Mouse (Mus musculus): ENCODE measurements around the gene Supt5.

The Supt5 gene

DNA sequence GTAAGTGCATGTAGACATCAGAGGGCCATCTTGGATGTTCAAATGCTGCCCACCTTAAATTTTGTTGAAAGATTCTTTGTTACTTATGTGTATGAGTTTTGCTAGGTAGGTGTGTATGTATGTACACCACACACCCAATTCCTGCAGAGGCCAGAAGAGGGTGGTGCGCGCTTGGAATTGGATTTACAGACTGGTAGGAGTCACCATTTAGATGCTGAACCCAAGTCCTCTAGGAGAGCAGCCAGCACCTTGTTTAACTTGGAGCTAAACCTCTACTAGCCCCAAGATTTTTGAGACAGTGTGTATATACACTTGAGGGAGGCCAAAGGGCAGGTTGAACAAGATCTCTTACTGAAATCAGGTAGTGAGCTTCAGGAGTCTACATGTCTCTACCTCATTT lies 14.7 kb upstream of the Supt5 start:
- in situ Hi-C loops (cut with MseI, MboI), result no loop called here

DNA sequence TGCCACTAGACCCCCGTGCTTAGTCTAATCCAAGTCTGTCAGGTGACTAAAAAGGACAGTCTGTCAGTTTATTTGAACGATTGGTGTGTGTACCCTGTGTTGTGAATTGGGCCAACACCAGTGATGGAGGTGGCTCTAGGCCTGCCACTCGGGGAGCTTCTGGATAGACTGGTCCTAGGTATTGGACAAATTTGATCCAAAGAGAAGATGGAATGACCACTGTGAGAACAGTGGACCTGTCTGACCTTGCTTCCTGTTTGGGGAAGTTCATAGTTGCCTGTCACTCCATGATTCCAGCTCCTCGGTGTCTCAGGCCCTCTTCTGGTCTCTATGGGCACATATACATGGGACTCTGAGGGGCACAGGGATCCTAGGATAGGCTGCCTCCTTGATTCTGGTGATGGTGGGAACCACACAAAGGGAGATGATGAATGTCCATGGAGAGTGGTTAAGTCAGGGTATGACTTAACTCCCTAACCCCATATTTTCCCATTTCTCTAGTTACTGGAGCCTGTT lies 13.2 kb upstream of the Supt5 start:
- in situ Hi-C loops (cut with MseI, MboI), result no loop called here

DNA sequence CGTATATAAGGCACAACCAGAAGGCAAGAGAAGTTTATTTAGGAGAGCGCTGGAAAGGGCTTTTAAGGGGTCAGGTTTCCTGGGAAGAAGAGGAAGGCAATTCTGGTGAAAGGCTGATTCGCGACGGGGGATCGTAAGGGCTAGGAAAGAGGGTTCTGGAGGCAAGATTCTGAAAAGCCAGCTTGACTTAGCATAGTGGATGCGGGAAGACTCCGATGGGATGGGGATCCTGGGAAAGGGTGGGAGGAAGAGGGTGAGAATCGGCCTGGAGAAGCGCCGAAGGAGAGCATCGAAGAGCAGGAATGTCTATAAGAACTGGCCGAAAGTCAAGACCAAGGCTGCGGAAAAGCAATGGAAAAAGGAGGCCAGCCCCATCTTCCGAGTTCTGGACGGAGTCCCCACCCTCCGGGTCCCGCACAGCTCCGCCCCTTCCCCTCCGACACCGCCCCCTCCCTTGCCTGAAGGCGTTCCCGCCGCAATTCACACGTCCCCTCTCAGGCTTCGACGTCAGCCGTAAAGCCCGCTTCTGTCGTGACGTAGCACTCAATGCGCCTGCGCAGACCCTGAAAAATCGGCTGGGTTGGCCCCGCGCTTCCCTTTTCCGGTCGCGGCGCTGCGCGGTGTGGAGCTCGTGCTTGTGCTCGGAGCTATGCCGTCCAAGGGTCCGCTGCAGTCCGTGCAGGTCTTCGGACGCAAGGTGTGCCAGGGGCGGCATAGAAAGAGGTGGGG lies 11.8 kb upstream of the Supt5 start, which contains the start of gene Rps16:
Gene Rps16 (plus strand): TSS at position 498 of the 729 bp plus-strand sequence.
- in situ Hi-C loops (cut with MseI, MboI), result no loop called here

DNA sequence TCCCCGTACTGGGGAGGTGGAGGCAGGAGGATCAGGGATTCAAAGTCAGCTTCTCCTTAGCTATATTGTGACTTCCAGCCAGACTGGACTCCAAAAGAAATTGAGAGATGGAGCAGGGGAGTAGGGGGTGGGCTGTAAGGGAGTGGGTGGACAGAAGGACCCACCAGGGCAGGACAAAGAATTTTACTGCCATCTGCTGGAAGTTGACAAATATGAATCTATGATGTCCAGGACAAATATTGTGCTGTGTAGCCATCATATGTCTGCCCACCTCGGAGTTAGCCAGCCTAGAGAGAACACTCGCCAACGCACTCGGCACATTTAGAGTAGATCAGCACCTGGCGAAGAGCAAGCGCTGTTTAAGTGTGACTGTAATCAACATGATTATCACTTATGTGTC lies 10.1 kb upstream of the Supt5 start:
- in situ Hi-C loops (cut with MseI, MboI), result no loop called here

DNA sequence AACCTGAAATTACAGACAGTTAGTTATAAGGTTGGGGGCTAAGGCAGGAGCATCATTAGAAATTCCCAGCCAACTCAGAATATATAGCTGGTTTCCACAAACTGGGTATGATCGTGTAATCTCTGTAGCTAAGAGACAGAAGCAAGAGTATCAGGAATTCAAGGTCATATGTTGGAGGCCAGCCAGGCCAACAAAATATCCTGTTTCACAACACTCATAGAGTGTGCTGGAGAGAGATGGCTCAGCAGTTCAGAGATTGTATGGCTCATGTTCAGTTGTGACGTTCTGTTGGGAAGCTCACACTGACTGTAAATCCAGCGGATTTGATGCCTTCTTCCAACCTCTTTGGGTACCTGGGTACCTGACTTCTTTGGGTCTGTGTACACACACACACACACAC lies 9.2 kb upstream of the Supt5 start:
- in situ Hi-C loops (cut with MseI, MboI), result no loop called here

DNA sequence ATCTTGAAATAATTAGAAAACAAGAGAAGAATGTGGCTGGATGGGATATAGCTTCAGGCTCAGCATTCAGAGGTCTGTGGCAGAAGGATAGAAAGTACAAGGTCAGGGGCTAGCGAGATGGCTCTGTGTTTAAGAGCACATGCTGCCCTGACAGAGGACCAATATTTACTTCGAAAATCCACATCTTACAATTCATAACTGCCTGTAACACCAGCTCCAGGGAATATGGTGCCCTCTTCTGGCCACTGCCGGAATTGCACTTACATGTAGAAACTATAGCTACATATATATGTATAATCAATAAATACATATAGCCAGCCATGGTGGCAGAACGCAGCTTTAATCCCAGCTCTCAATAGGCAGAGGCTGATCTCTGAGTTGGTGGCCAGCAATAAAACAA lies 6.1 kb upstream of the Supt5 start:
- in situ Hi-C loops (cut with MseI, MboI), result no loop called here

DNA sequence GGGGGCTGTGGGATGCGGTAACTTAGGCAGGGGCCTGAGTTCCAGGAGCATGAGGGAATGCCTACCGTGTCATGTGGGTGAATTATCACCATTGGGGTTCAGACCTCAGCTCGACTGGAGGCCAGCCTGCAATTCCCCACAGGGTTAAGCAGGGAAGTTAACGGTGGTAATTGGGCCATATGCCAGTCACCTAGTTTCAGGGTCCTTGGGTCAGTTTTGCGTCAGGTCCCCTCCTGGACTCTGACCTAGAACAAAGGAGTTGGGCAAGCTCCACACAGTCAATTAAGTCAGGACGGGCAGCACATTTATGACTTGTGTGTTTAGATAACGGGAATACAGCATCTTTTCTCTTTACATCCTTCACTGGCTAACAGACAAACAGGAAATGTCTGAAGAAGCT lies 2.8 kb upstream of the Supt5 start:
- in situ Hi-C loops (cut with MseI, MboI), result no loop called here

DNA sequence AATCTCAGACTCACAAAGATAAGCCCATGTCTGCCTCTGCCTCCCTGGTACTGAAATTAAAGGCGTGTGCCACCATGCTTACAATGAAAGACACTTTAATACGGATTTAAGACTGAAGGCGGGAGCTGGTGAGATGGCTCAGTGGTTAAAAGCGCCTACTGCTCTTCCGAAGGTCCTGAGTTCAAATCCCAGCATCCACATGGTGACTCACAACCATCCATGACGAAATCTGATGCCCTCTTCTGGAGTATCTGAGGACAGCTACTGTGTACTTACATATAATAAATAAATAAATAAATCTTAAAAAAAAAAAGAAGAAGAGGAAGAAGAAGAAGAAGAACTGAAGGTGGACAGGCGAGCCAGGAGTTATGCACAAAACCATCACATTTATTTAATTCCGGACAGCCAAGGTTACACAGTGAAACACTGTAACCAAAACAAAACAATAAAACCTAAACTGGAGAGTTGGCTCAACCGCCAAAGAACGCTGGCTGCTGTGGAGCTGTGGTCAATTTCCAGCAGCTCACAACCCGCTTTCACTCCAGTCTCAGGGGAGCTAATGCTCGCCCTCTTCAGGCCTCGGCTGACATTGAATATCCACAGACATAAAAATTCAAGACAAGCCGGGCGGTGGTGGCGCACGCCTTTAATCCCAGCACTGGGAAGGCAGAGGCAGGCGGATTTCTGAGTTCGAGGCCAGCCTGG lies 819 bp upstream of the Supt5 start:
- in situ Hi-C loops (cut with MseI, MboI), result no loop called here

DNA sequence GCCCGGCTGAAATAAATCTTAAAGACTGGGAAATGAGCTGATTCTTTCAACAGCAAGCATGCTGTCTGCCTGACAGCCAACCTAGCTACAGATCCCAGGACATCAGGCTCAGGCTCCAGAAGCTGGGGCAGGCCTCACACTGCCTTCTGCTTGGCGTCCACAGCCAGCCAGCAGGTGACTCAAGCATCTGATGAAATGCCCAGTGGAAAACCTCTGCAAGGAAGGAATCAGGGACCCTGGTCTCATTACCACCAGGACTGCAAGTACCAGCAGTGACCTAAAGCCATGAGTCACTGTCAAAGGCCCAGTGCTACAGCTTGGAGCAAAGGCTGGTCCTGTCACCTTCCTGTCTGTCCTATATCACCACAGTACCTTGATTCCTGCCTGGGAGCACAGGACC lies 3.1 kb downstream of the Supt5 start:
- in situ Hi-C loops (cut with MseI, MboI), result no loop called here

DNA sequence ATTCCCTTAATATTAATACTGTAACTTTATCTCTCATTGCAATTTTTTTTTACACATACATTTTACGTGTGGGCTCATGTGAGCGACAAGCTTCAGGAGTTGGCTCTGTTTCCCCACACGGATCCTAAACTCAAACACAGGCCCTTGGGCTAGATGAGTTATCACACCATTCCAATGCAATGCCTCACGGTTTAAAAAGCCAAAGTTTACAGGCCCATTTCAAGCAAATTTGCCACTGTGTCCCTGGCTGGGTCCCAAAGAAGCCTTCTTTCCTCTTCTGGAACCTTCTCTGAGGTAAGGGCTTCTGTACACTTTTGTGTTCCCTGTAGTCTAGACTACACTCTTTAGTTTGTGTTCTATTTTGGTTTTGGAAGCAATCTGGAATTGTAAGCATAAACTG lies 4.0 kb downstream of the Supt5 start:
- in situ Hi-C loops (cut with MseI, MboI), result no loop called here

DNA sequence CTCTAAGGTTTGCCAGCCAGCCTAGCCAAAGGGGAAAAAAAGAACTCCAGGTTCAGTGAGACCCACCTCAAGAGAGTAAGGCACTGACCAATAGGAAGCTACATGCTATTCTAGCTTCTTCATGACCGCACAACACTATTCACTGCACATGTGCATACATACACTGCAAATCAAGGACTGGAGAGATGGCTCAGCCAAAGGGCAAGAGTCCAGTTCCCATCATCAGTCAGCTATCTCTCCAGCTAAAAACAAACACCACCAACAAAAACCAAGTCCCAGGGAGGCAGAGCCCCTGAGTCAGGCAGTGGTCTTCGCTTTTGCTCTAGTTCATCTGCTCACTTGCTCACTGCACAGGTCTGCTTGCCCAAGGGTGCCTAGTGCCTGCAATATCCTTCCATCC lies 10.3 kb downstream of the Supt5 start:
- in situ Hi-C loops (cut with MseI, MboI), result no loop called here

DNA sequence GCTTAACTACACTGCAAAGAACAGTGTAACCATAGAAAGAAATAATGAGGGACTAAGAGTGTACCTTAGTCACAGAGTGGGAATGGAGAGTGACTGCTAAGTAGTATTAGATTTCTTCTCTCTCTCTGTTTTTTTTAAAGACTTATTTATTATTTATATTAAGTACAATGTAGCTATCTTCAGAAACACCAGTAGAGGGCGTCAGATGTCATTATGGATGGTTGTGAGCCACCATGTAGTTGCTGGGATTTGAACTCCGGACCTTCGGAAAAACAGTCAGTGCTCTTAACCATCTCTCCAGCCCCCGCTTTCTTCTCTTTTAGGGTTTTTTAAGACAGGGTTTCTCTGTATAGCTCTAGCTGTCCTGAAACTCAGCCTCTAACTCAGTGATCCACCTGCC lies 12.1 kb downstream of the Supt5 start:
- in situ Hi-C loops (cut with MseI, MboI), result no loop called here

DNA sequence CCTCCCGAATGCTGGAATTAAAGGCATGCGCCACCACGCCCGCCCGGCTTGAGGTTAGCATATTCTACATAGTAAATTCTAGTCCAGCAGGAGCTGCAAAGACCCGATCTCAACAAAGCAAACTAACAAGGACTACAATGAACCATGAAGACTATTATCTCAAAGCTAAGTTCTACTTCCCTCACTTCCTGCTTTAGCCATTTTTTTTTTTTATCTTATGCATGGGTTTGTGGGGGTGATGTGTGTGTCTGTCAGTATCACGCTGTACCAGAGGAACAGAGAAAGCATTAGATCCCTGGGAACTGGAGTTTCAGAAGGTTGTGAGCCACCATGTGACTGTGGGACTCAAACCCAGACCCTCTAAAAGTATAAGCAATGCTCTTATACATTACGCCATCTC lies 13.3 kb downstream of the Supt5 start:
- in situ Hi-C loops (cut with MseI, MboI), result no loop called here

DNA sequence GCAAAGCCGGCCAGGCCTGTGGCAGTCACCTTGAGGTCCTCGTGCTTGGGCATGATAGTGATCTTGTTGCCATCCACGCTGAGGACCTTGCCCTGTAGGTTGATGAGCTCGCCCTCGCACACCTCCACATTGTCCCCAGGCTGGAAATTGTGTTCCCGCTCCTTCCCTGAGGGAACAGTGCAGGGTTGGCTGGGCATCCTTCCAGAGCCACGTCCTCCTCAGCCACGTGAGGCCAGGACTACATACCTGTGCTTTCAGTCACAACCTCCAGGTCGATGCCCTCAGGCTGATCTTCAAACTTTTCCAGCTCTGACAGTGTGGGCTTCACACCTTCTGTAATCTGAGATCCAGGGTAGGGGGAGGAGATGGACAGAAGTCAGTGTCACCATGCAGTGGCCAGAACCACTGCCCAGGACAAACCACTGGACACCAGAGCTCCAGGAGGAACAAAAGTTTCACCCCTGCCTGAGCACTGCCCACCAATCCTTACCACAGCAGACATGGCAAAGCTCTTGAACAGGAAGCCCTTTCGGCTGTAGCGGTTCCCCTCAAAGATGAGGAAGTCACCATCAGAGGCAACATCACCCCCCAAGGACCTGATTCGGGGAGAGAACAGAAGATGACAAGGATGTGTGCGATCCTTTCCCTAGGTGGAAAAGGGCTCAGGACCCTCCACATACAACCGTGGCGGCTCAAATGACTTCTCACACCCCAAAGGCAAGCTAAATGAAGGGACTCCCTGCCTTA lies 16.4 kb downstream of the Supt5 start:
- in situ Hi-C loops (cut with MseI, MboI), result no loop called here

DNA sequence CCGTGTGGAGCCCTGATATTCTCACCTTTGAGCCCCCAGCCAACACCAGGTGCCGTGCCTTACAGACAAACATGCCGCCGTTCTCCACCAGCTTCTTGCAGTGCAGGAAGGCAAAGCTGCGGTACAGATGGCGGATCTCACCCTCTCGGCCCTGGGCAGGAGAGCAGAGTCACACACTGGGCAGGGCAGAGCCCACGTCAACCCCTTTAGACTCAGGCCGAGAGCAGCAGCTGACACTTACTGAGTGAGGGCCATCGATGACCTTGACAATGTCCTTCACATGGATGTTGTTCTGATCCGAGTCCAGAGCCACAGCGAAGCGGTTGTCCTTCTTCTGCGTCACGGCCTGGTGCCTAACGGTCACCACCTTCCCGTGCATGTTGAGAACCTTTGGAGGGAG lies 19.8 kb downstream of the Supt5 start:
- in situ Hi-C loops (cut with MseI, MboI), result no loop called here

DNA sequence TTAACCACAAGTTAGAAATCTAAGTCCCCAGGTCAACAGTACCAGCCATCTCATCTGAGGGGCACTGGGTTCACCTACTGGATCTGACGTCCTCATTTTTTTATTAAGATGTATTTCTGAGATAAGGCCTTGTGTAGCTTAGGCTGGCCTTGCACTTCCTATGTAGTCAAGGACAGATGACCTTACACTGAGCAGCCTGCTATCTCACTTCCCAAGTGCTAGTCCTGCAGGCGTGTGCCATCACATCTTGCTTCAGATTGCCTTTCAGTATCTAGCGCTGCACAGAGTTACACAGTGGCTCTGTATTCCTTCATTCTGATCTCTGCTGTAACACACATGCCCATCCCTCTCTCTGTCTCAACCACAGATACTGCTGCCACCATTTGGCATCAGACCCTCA lies 20.5 kb downstream of the Supt5 start:
- in situ Hi-C loops (cut with MseI, MboI), result no loop called here

DNA sequence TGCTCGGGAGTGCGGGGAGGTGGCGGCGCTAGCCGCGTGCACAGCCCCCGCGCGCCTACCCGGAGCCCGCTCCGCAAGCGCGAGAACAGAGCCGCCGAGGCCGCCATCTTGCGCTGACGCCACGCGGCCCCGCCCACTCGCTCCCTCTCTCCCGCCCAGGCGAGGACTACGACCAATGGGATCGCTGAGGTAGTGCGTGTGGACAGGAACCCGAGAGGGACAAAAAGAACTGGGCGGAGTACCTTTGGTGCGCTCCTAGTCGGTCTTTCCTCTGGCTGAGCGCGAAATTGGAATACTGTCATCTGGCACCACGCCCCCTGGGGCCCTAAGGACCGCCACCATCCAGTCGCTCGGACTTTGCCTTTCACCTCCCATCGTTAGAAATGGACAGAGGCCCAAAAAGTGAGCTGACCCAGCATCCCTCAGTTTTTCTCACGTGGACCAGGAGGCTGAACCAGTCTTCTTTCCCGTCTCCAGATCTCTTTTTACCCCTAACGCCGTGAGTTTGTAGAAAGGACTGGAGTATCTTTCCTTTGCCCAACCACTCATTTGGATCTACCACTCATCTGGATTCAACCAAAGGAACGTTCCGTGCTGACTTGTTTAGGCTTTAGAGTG lies 26.5 kb downstream of the Supt5 start, which contains the start of gene Timm50:
Gene Timm50 (minus strand): TSS at position 147 of the 618 bp plus-strand sequence.
- in situ Hi-C loops (cut with MseI, MboI), result no loop called here

DNA sequence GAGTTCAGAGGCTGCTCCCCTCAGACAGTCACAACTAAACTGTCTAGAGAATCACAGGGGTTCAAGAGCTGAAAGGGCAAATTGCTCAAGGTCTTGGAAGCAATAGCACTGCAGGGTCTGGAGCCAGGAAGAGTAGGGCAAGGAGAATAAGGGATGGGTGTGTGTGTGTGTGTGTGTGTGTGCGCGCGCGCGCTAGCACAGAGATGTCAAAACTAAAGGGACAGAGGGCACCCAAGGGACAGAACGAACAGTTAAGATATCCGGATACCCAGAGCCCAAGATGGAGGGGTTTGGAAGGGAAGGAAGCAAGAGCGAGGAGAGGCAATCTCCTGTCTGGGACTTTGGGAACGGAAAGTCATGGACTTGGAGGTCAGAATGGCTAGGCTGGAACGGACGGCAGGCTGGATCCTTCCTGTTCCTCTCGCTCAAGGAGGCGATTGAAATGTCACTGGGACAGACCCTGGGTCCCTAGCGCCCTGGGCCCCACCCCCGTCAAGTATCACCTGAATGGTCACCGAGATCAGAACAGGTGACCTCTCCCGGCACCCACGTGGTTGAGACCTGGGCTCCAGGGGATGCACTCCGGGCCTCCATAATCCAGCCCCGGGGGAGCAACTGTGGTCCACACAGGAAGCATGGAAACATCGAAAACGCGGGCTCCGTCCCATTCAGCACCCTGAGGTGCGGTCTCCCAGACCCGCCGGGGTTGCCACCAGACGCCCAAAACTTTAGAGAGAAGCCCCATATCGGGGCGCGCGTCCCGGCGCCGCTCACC lies 27.2 kb downstream of the Supt5 start:
- in situ Hi-C loops (cut with MseI, MboI), result no loop called here

DNA sequence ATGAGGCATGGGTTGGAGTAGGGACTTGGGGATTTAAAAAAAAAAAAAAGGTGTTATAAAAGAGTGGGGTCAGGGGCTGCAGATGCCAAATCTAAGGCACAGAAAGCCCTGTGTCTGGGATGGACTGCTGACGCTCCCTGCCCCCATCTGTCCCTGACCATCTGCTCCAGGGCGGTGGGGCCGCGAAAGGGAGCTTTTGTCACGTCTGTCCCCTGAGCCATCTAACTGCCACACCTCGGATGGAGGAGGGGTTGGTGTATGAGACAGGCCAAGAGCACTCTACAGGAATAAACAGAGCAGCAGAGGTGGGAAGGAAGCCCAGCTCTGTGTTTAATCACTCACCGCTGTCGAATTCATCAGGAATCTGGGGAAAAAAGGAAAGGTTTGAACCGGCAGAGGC lies 28.8 kb downstream of the Supt5 start:
- in situ Hi-C loops (cut with MseI, MboI), result no loop called here

DNA sequence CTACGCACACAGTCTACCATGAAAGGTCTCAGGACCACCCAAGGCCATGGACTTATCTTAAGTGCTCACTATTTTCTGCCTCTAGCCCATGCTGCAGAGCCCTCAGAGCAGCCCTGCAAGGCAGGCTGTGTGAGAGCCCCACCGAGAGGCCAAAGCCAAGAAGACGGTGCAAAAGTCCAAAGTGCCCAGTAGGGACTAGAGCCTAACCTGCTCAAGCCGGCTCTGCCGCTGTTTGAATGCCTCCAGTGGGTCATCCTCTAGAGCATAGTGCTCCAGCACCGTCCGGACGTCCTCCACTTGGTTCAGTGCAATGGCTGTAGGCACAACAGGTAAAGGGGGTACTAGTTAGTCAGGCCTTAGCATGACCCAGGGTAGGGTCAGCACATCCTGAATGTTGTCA lies 32.3 kb downstream of the Supt5 start:
- in situ Hi-C loops (cut with MseI, MboI), result no loop called here

DNA sequence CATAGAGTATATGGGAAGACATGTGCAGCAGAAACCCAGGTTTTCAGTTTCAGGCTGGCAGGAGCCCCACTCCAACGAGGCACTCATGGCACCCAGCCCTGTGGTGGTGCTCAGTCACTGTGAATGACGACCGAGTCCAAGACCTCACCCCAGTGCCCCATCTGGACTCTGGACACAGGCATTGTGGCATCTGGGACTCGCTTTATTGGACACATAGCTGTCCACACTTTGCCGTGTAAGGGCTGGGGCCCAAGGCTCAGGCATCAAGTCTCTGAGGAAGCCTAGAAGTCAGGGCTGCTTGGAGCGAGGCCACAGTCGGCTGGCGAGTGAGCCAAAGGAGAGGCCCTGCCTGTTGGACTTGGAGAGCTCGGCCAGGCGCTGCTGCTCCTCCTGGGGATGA lies 32.9 kb downstream of the Supt5 start:
- in situ Hi-C loops (cut with MseI, MboI), result no loop called here

All from mouse trophoblast stem cell (cell line).